ENCODE assay signal across 8 mouse cellular contexts in genomic region chr10:81704531-81705301, GRCm38 (mm10). TPM values are rescaled to one million over a fixed set of nuclear protein-coding genes. Genes with fewer than 3 reads are reported as not detected.
A peak's percentile ranks its signal among the peaks of the same experiment; 100 is the strongest.
DNase-seq lines count a peak whose midpoint lies in the region; ATAC-seq and TF ChIP-seq lines count a peak whose summit lies in the region.
"Not testable (repeated sequence)": the region's sequence is repeated elsewhere in the genome, so short reads cannot be mapped to it uniquely, and the experiment has no call there.

Gene Zfp433 (plus strand): TSS chr10:81704825.

- not testable (repeated sequence) for H3K9ac ChIP-seq in forebrain, embryonic 14.5 days (ENCODE audit: low read length); heart, postnatal 0 days (replicated peaks; ENCODE audit: low read depth, low read length); intestine, embryonic 16.5 days (ENCODE audit: low read depth, low read length); limb, embryonic 11.5 days (ENCODE audit: low read length); lung, embryonic 15.5 days; midbrain, postnatal 0 days (replicated peaks; ENCODE audit: low read length, poor library complexity, severe bottlenecking)

- not testable (repeated sequence) for H3K36me3 ChIP-seq in embryonic facial prominence, embryonic 10.5 days (replicated peaks); forebrain, embryonic 14.5 days (ENCODE audit: control insufficient read depth, insufficient read depth, low read length); heart, postnatal 0 days (replicated peaks; ENCODE audit: control insufficient read depth, insufficient read depth, low read length); intestine, embryonic 16.5 days (ENCODE audit: control insufficient read depth, insufficient read depth, low read length); limb, embryonic 11.5 days (ENCODE audit: control insufficient read depth, insufficient read depth, low read length); lung, embryonic 15.5 days; midbrain, postnatal 0 days (ENCODE audit: insufficient read depth, low read length)

- WGBS in embryonic facial prominence, embryonic 10.5 days, result no CpG with 5 or more reads among the region's 46 CpGs
- WGBS in forebrain, embryonic 14.5 days, result no CpG with 5 or more reads among the region's 46 CpGs
- no CpG with 5 or more reads among the region's 46 CpGs for WGBS in heart, postnatal 0 days
- WGBS in intestine, embryonic 16.5 days, result no CpG with 5 or more reads among the region's 46 CpGs
- WGBS in limb, embryonic 11.5 days, result no CpG with 5 or more reads among the region's 46 CpGs
- WGBS in lung, embryonic 15.5 days, result no CpG with 5 or more reads among the region's 46 CpGs
- no CpG with 5 or more reads among the region's 46 CpGs for WGBS in midbrain, postnatal 0 days

- TF ChIP-seq CTCF in heart, postnatal 0 days (IDR thresholded peaks at IDR 0.05; ENCODE audit: low read depth); midbrain, postnatal 0 days (IDR thresholded peaks at IDR 0.05): not testable (repeated sequence)

- H3K4me1 ChIP-seq in embryonic facial prominence, embryonic 10.5 days; forebrain, embryonic 14.5 days (ENCODE audit: control insufficient read depth, insufficient read depth, low read length); heart, postnatal 0 days (ENCODE audit: control insufficient read depth, insufficient read depth); intestine, embryonic 16.5 days (ENCODE audit: control insufficient read depth, insufficient read depth, low read length); limb, embryonic 11.5 days (ENCODE audit: control insufficient read depth, insufficient read depth, low read length); lung, embryonic 15.5 days; midbrain, postnatal 0 days (ENCODE audit: insufficient read depth, low read length): not testable (repeated sequence)

- not testable (repeated sequence) for DNase-seq in embryonic facial prominence, embryonic 10.5 days (ENCODE audit: low spot score); forebrain, embryonic 14.5 days (ENCODE audit: low spot score); heart, postnatal 0 days (ENCODE audit: low spot score); limb, embryonic 11.5 days (ENCODE audit: low spot score); midbrain, postnatal 0 days (ENCODE audit: low spot score); thymus, postnatal 0 days (ENCODE audit: low spot score)

- ATAC-seq in forebrain, embryonic 14.5 days, result peak; percentile 100
- peak; percentile 99 for ATAC-seq in heart, postnatal 0 days (ENCODE audit: insufficient read depth, low read depth)
- peak; percentile 100 for ATAC-seq in intestine, embryonic 16.5 days
- ATAC-seq in limb, embryonic 11.5 days (ENCODE audit: insufficient number of reproducible peaks, low FRiP score, low TSS enrichment, low read depth), result peak; percentile 100
- ATAC-seq in lung, embryonic 15.5 days (ENCODE audit: borderline replicate concordance, extremely low read depth, low FRiP score, low TSS enrichment), result peak; percentile 100
- peak; percentile 100 for ATAC-seq in midbrain, postnatal 0 days (ENCODE audit: low FRiP score)

- not testable (repeated sequence) for H3K9me3 ChIP-seq in embryonic facial prominence, embryonic 10.5 days; forebrain, embryonic 14.5 days (replicated peaks; ENCODE audit: control insufficient read depth, low read length); heart, postnatal 0 days (replicated peaks; ENCODE audit: control insufficient read depth, low read length); intestine, embryonic 16.5 days (ENCODE audit: control insufficient read depth, low read length); limb, embryonic 11.5 days (ENCODE audit: control insufficient read depth, low read length); lung, embryonic 15.5 days; midbrain, postnatal 0 days (ENCODE audit: low read length)

- TF ChIP-seq EP300 in heart, postnatal 0 days (IDR thresholded peaks at IDR 0.05; ENCODE audit: low read depth), result not testable (repeated sequence)

- not testable (repeated sequence) for H3K27ac ChIP-seq in embryonic facial prominence, embryonic 10.5 days (replicated peaks); forebrain, embryonic 14.5 days (ENCODE audit: low read depth, low read length); heart, postnatal 0 days (ENCODE audit: low read depth); intestine, embryonic 16.5 days (ENCODE audit: low read length); limb, embryonic 11.5 days (replicated peaks; ENCODE audit: low read depth, low read length); lung, embryonic 15.5 days; midbrain, postnatal 0 days (ENCODE audit: low read depth, low read length)

- not testable (repeated sequence) for H3K4me2 ChIP-seq in forebrain, embryonic 14.5 days (ENCODE audit: low read length); heart, postnatal 0 days (ENCODE audit: low read depth, low read length); intestine, embryonic 16.5 days (ENCODE audit: low read depth, low read length); limb, embryonic 11.5 days (ENCODE audit: low read depth, severe bottlenecking); lung, embryonic 15.5 days; midbrain, postnatal 0 days (ENCODE audit: low read depth, low read length, poor library complexity, severe bottlenecking)

- H3K27me3 ChIP-seq in embryonic facial prominence, embryonic 10.5 days (replicated peaks; ENCODE audit: low read depth, poor library complexity, severe bottlenecking); forebrain, embryonic 14.5 days (replicated peaks; ENCODE audit: control insufficient read depth, insufficient read depth, low read length); heart, postnatal 0 days (ENCODE audit: control insufficient read depth, insufficient read depth, low read length); intestine, embryonic 16.5 days (replicated peaks; ENCODE audit: control insufficient read depth, insufficient read depth, low read length); limb, embryonic 11.5 days (ENCODE audit: control insufficient read depth, insufficient read depth, low read length); lung, embryonic 15.5 days; midbrain, postnatal 0 days (ENCODE audit: insufficient read depth, low read length): not testable (repeated sequence)

- H3K4me3 ChIP-seq in embryonic facial prominence, embryonic 10.5 days; forebrain, embryonic 14.5 days (ENCODE audit: low read depth, low read length); heart, postnatal 0 days (ENCODE audit: low read depth, low read length); intestine, embryonic 16.5 days (ENCODE audit: low read length); limb, embryonic 11.5 days (ENCODE audit: low read depth, low read length); lung, embryonic 15.5 days; midbrain, postnatal 0 days (ENCODE audit: low read depth, low read length): not testable (repeated sequence)

RNA-seq across cellular contexts. Expression of gene Zfp433, which starts in this region (rescaled TPM):
- polyA plus RNA-seq in embryonic facial prominence, embryonic 10.5 days (2016; fragmentation: Nextera tagmentation; extraction: Ambion mirVana), result 14.5 and 18.0 TPM in 2 replicates
- 20.4 and 22.1 TPM in 2 replicates for polyA plus RNA-seq in forebrain, embryonic 14.5 days (2014; fragmentation: Nextera tagmentation; extraction: Ambion mirVana)
- 5.5 and 12.4 TPM in 2 replicates for total RNA-seq in heart, postnatal 0 days (2014; rRNA removed; ENCODE audit: low replicate concordance)
- polyA plus RNA-seq in heart, postnatal 0 days (2015; fragmentation: Nextera tagmentation; extraction: Ambion mirVana), result 9.3 and 9.9 TPM in 2 replicates
- polyA plus RNA-seq in intestine, embryonic 16.5 days (2015; fragmentation: Nextera tagmentation; extraction: Ambion mirVana), result 9.6 and 11.3 TPM in 2 replicates
- 17.2 and 17.3 TPM in 2 replicates for polyA plus RNA-seq in limb, embryonic 11.5 days (2014; fragmentation: Nextera tagmentation; extraction: Ambion mirVana)
- polyA plus RNA-seq in lung, embryonic 15.5 days (2015; fragmentation: Nextera tagmentation; extraction: Ambion mirVana), result 17.7 and 18.0 TPM in 2 replicates
- total RNA-seq in midbrain, postnatal 0 days (2014; rRNA removed), result 12.6 and 13.0 TPM in 2 replicates
- 9.4 and 9.8 TPM in 2 replicates for polyA plus RNA-seq in midbrain, postnatal 0 days (2015; fragmentation: Nextera tagmentation; extraction: Ambion mirVana)
- polyA plus RNA-seq in thymus, postnatal 0 days (2015; fragmentation: Nextera tagmentation; extraction: Ambion mirVana), result 17.1 and 19.0 TPM in 2 replicates
